Mouse (Mus musculus) small intestine, adult 10 weeks (tissue): Measurements from ENCODE around the gene Gm14409. TPM values are rescaled to one million over a fixed set of nuclear protein-coding genes. Genes with fewer than 3 reads are reported as not detected.

Experiments
- polyA plus RNA-seq: library from polyadenylated mRNA; stranded (reverse); fragments of 350-450 nt; fragmentation: Illumina TruSeq; extraction: RNeasy Lipid Tissue Mini Kit (QIAGEN cat#74804); gene quantifications from one replicate; pipeline ENCODE4 v1.2.3, GENCODE M21; 2014; ENCODE audit warnings: low replicate concordance

Gene Gm14409
- polyA plus RNA-seq = not detected

GRCm38 (mm10) chr2:177266936-177267335 is at the start of gene Gm14409:
Gene Gm14409, minus strand, starts transcription at chr2:177267036.

Other genes with a start within 250 kb of the Gm14409 start
- 0.67 TPM for gene Gm14401, start 192.7 kb downstream of the Gm14409 start, polyA plus RNA-seq
- gene Gm14410, start 60.6 kb downstream of the Gm14409 start, polyA plus RNA-seq = 45.6 TPM
- gene Gm14412, start 57.3 kb upstream of the Gm14409 start, polyA plus RNA-seq = 0.97 TPM
- 9.4 TPM for gene Gm14418, start 131.3 kb upstream of the Gm14409 start, polyA plus RNA-seq
- 52.2 TPM for gene Zfp970, start 197.7 kb upstream of the Gm14409 start, polyA plus RNA-seq
- gene Gm14403, start 231.2 kb upstream of the Gm14409 start, polyA plus RNA-seq = 16.9 TPM